Mouse (Mus musculus) spleen, postnatal 10 days (tissue): ENCODE data around the gene Scrt2.

Experiments used
- DNase-seq, 2 experiments: peaks; one replicate each; pipeline ENCODE4 v3.0.0; 2021 to 2022; ENCODE audit warnings: low spot score in 2 of 2

Scrt2 gene

GRCm38 (mm10) chr2:152143279-152144157 is 62.2 kb downstream of the Scrt2 start, which contains the start of gene Tcf15:
Gene Tcf15 (plus strand): TSS chr2:152143561.
- no peak for DNase-seq

- no peak for DNase-seq
Measured at GRCm38 (mm10) chr2:152144158-152144450, 62.8 kb downstream of the Scrt2 start.

- DNase-seq: no peak
Measured at GRCm38 (mm10) chr2:152144501-152144900, 63.2 kb downstream of the Scrt2 start.
